Mouse (Mus musculus) lung, adult 2 months (tissue): ENCODE data around the gene Tpst1. TPM values are rescaled to one million over a fixed set of nuclear protein-coding genes. Genes with fewer than 3 reads are reported as not detected.

ENCODE experiments used
- DNase-seq: peaks from one replicate; pipeline ENCODE4 v3.0.0; 2022
- H3K4me1 ChIP-seq: fragments of 200-500 bp; 2 replicates; pipeline ENCODE4 v1.6.1; 2011; ENCODE audit warnings: low read length; ENCODE audit not compliant: control insufficient read depth, insufficient read depth
- H3K4me3 ChIP-seq: fragments of 200-500 bp; replicated peaks from 2 replicates; pipeline ENCODE3; 2011; ENCODE audit warnings: low read depth, mild to moderate bottlenecking, control low read depth, low read length; ENCODE audit errors: extremely low read depth
- CTCF ChIP-seq: fragments of 200-500 bp; IDR thresholded peaks from 2 replicates; pipeline ENCODE4 v1.5.1; 2011; ENCODE audit warnings: mild to moderate bottlenecking, low read length, control low read depth; ENCODE audit not compliant: insufficient read depth
- POLR2A ChIP-seq: fragments of 200-500 bp; IDR thresholded peaks from 2 replicates; pipeline ENCODE4 v1.6.1; 2011; ENCODE audit warnings: low read depth, mild to moderate bottlenecking, control low read depth, low read length, borderline replicate concordance; ENCODE audit errors: extremely low read depth
- WGBS: fragments of 180-500 bp; shearing (Covaris S2); methylation state at CpG from one replicate; pipeline ENCODE4 v1.1.7; 2018; 5-methylcytosine and 5-hydroxymethylcytosine counted together
- polyA plus RNA-seq: library from polyadenylated mRNA; depleted of rRNA; stranded (reverse); fragments of >200 nt; gene quantifications from 2 replicates; pipeline ENCODE4 v1.2.3, GENCODE M21; 2012

Tpst1 gene
- polyA plus RNA-seq, 1 experiment = 24.5 TPM

GRCm38 (mm10) chr5:130051073-130051860 is 21.9 kb upstream of the Tpst1 start:
- 92% methylated on average over 15 of the region's 15 CpGs for WGBS

GRCm38 (mm10) chr5:130052510-130052909 is 20.6 kb upstream of the Tpst1 start:
- H3K4me1 ChIP-seq = no peaks in the 10 kb centered on the region
- WGBS = 71% methylated on average over 5 of the region's 5 CpGs
- no peak for DNase-seq
- H3K4me3 ChIP-seq = no peak overlapping the region
- TF ChIP-seq CTCF = no peak
- no peak for TF ChIP-seq POLR2A

More at GRCm38 (mm10) chr5:130051073-130051860, 21.9 kb upstream of the Tpst1 start:
- Histone ChIP-seq H3K4me1 (no peaks in the 10 kb centered on the region), H3K4me3 (no peak overlapping the region)
- TF ChIP-seq POLR2A (no peak), CTCF (no peak)
- DNase-seq = no peak

GRCm38 (mm10) chr5:130052955-130053354 is 20.2 kb upstream of the Tpst1 start:
- WGBS = 87% methylated on average over 6 of the region's 6 CpGs
- DNase-seq = no peak
- TF ChIP-seq CTCF (no peak), POLR2A (no peak)
- no peak overlapping the region for H3K4me3 ChIP-seq
- H3K4me1 ChIP-seq = no peaks in the 10 kb centered on the region

- H3K4me3 ChIP-seq = no peak overlapping the region
- 96% methylated on average over 4 of the region's 4 CpGs for WGBS
- no peak for DNase-seq
- H3K4me1 ChIP-seq = no peaks in the 10 kb centered on the region
- TF ChIP-seq POLR2A = no peak
Measured at GRCm38 (mm10) chr5:130055688-130056087, 17.4 kb upstream of the Tpst1 start.

- TF ChIP-seq CTCF (no peak), POLR2A (no peak)
- 95% methylated on average over 2 of the region's 2 CpGs for WGBS
- Histone ChIP-seq H3K4me3 (no peak overlapping the region), H3K4me1 (no peaks in the 10 kb centered on the region)
- DNase-seq = no peak
Measured at GRCm38 (mm10) chr5:130056303-130056702, 16.8 kb upstream of the Tpst1 start.

- H3K4me1 ChIP-seq = peaks cover 3% of the 10 kb centered on the region; the same call in 1 of the 2 replicates
- H3K4me3 ChIP-seq = no peak overlapping the region
- TF ChIP-seq POLR2A (no peak), CTCF (no peak)
- DNase-seq = no peak
- WGBS = 55% methylated on average over 12 of the region's 12 CpGs
Measured at GRCm38 (mm10) chr5:130059413-130060328, 13.5 kb upstream of the Tpst1 start.

- Histone ChIP-seq H3K4me3 (no peak overlapping the region), H3K4me1 (peaks cover 3% of the 10 kb centered on the region; the same call in 1 of the 2 replicates)
- no peak for DNase-seq
- TF ChIP-seq POLR2A = no peak
- TF ChIP-seq CTCF = no peak
- 80% methylated on average over 4 of the region's 4 CpGs for WGBS
Measured at GRCm38 (mm10) chr5:130060329-130060665, 12.8 kb upstream of the Tpst1 start.

GRCm38 (mm10) chr5:130062096-130062495 is 11.0 kb upstream of the Tpst1 start:
- no peak overlapping the region for H3K4me3 ChIP-seq
- TF ChIP-seq CTCF (no peak), POLR2A (no peak)
- 38% methylated on average over 2 of the region's 2 CpGs for WGBS
- no peak for DNase-seq
- peaks cover 3% of the 10 kb centered on the region; the same call in 1 of the 2 replicates for H3K4me1 ChIP-seq

GRCm38 (mm10) chr5:130063760-130064159 is 9.4 kb upstream of the Tpst1 start:
- Histone ChIP-seq H3K4me3 (no peak overlapping the region), H3K4me1 (peaks cover 3% of the 10 kb centered on the region; the same call in 1 of the 2 replicates)
- WGBS = 66% methylated on average over 2 of the region's 2 CpGs
- DNase-seq = no peak
- no peak for TF ChIP-seq CTCF
- TF ChIP-seq POLR2A = no peak

- WGBS = 97% methylated on average over 1 of the region's 1 CpGs
- TF ChIP-seq CTCF (no peak), POLR2A (no peak)
- H3K4me1 ChIP-seq = peaks cover 3% of the 10 kb centered on the region; the same call in 1 of the 2 replicates
- DNase-seq = no peak
- no peak overlapping the region for H3K4me3 ChIP-seq
Measured at GRCm38 (mm10) chr5:130065579-130065978, 7.5 kb upstream of the Tpst1 start.
